Mouse (Mus musculus) stomach, postnatal 0 days (tissue): Measurements from ENCODE around the gene Steap2. TPM values are rescaled to one million over a fixed set of nuclear protein-coding genes. Genes with fewer than 3 reads are reported as not detected.

ENCODE experiments used
- ATAC-seq: fragments of 200-750 bp; cut with Nextera tagmentation; 2 replicates; pipeline ENCODE4 v1.8.0; 2017; ENCODE audit not compliant: low FRiP score, low TSS enrichment
- DNase-seq: peaks from one replicate; pipeline ENCODE4 v3.0.0-alpha.2; 2016; ENCODE audit warnings: low spot score
- H3K27ac ChIP-seq: fragments of 300-500 bp; sonication (generic); replicated peaks from 2 replicates; pipeline ENCODE4 v1.5.1; 2014; ENCODE audit warnings: mild to moderate bottlenecking, control low read depth
- H3K27me3 ChIP-seq: fragments of 300-500 bp; sonication (generic); 2 replicates; pipeline ENCODE4 v1.6.1; 2014; ENCODE audit warnings: low read length; ENCODE audit not compliant: control insufficient read depth, insufficient read depth
- H3K36me3 ChIP-seq: fragments of 300-500 bp; sonication (generic); 2 replicates; pipeline ENCODE4 v1.6.1; 2014; ENCODE audit warnings: low read length, mixed read lengths; ENCODE audit not compliant: control insufficient read depth, insufficient read depth
- H3K4me1 ChIP-seq: fragments of 300-500 bp; sonication (generic); replicated peaks from 2 replicates; pipeline ENCODE4 v1.6.1; 2014; ENCODE audit warnings: antibody characterized with exemption; ENCODE audit not compliant: control insufficient read depth, insufficient read depth
- H3K4me2 ChIP-seq: fragments of 300-500 bp; sonication (generic); replicated peaks from 2 replicates; pipeline ENCODE4 v1.6.1; 2014; ENCODE audit warnings: low read depth, mild to moderate bottlenecking, control low read depth, moderate library complexity
- H3K4me3 ChIP-seq: fragments of 300-500 bp; sonication (generic); 2 replicates; pipeline ENCODE4 v1.5.1; 2014; ENCODE audit warnings: low read depth, low read length, control low read depth
- H3K9ac ChIP-seq: fragments of 300-500 bp; sonication (generic); 2 replicates; pipeline ENCODE4 v1.6.1; 2014; ENCODE audit warnings: mild to moderate bottlenecking, low read length, control low read depth, mixed read lengths
- H3K9me3 ChIP-seq: fragments of 300-500 bp; sonication (generic); 2 replicates; pipeline ENCODE4 v1.6.1; 2016; ENCODE audit warnings: low read length; ENCODE audit not compliant: control insufficient read depth
- CTCF ChIP-seq: IDR thresholded peaks from 2 replicates; pipeline ENCODE4 v1.5.1; 2016; ENCODE audit warnings: antibody characterized with exemption, low read depth, mild to moderate bottlenecking, moderate library complexity
- EP300 ChIP-seq: optimal IDR thresholded peaks from 2 replicates; pipeline ENCODE3; 2016; ENCODE audit warnings: antibody characterized with exemption
- WGBS: fragments of 180-500 bp; shearing (Covaris S2); extraction: QIAGEN DNeasy Blood & Tissue Kit; methylation state at CpG from one replicate; pipeline ENCODE4 v1.1.7; 2014; 5-methylcytosine and 5-hydroxymethylcytosine counted together
- polyA plus RNA-seq: library from polyadenylated mRNA; unstranded; fragments of >200 nt; fragmentation: Nextera tagmentation; extraction: Ambion mirVana; gene quantifications from 2 replicates; pipeline ENCODE4 v1.2.1, GENCODE M21; 2015

The Steap2 gene
- polyA plus RNA-seq, 1 experiment from 2014 or later: 4.2 TPM

DNA sequence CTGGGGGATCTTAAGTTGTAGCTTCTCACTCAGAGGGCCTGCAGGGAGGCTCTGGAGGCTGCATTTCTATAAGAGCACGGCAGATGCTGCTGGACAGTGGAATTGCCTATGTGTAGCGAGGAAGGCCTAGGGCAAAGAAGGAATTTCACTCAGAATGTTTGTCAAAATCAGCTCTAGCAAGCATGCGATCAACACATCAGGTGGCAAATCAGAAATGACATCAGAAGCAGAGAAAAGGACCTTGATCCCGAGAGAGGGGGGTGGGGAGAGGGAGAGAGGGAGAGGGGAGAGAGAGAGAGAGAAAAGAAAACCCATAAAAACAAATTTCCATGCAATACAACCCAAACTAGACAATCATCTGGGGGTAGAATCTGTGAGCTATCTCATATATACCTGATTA, 11.1 kb downstream of the Steap2 start:
- Histone ChIP-seq H3K27ac (no peak overlapping the region), H3K4me1 (no peaks in the 10 kb centered on the region; the same call in 1 of the 2 replicates), H3K9ac (no peak overlapping the region), H3K27me3 (no peaks in the 10 kb centered on the region), H3K36me3 (no peaks in the 10 kb centered on the region), H3K4me2 (no peak overlapping the region), H3K4me3 (no peak overlapping the region), H3K9me3 (no peaks in the 10 kb centered on the region)
- 79% methylated on average over 4 of the region's 4 CpGs for WGBS
- ATAC-seq: no peak
- DNase-seq: no peak
- TF ChIP-seq EP300 (no peak), CTCF (no peak)

DNA sequence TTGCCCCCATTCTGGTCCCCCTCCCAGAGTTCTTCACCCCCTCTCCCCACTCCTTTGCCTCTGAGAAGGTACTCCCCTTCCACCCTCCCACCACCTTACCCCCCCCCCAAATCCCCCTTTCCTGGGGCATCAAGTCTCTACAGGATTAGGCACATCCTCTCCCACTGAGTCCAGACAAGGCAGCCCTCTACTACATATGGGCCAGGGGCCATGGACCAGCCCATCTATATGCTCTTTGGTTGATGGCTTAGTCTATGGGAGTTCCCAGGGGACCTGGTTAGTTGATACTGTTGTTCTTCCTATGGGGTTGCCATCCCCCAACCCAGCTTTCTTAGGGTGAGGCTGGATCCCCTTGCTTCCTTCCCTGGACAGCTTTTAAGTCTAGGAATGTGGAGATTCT, 14.9 kb downstream of the Steap2 start:
- no peak overlapping the region for H3K4me3 ChIP-seq
- no peaks in the 10 kb centered on the region for H3K27me3 ChIP-seq
- H3K36me3 ChIP-seq: peaks cover 3% of the 10 kb centered on the region; the same call in 1 of the 2 replicates
- H3K4me2 ChIP-seq: no peak overlapping the region
- no peak for DNase-seq
- no peak for ATAC-seq
- H3K9ac ChIP-seq: no peak overlapping the region
- TF ChIP-seq EP300: no peak
- TF ChIP-seq CTCF: no peak
- H3K27ac ChIP-seq: no peak overlapping the region
- H3K9me3 ChIP-seq: no peaks in the 10 kb centered on the region
- H3K4me1 ChIP-seq: no peaks in the 10 kb centered on the region

DNA sequence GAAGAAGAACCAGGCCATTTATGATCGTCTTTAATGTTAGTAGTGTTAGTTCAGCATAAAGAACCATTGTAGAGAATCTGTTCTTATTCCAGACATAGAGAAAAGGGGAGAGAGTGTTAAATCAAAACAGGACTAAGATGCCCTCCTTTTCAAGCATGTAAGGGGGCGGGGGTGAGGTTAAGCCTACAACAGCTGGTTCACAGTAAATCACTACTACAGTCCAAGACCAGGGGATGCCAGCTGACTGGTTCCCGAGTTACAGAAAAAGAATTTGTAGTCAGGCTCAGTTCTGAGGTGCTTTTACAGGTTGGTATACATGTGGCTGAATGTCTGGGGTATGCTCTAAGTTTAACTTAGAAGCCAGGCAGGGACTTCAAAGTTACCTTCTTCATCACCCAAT, 18.3 kb downstream of the Steap2 start:
- WGBS: 79% methylated on average over 3 of the region's 3 CpGs
- no peaks in the 10 kb centered on the region for H3K27me3 ChIP-seq
- no peak overlapping the region for H3K9ac ChIP-seq
- H3K4me1 ChIP-seq: no peaks in the 10 kb centered on the region
- no peaks in the 10 kb centered on the region for H3K9me3 ChIP-seq
- H3K36me3 ChIP-seq: peaks cover 3% of the 10 kb centered on the region; the same call in 1 of the 2 replicates
- no peak overlapping the region for H3K27ac ChIP-seq
- no peak overlapping the region for H3K4me3 ChIP-seq
- TF ChIP-seq CTCF (no peak), EP300 (no peak)
- H3K4me2 ChIP-seq: no peak overlapping the region
- ATAC-seq (no peak), DNase-seq (no peak)

DNA sequence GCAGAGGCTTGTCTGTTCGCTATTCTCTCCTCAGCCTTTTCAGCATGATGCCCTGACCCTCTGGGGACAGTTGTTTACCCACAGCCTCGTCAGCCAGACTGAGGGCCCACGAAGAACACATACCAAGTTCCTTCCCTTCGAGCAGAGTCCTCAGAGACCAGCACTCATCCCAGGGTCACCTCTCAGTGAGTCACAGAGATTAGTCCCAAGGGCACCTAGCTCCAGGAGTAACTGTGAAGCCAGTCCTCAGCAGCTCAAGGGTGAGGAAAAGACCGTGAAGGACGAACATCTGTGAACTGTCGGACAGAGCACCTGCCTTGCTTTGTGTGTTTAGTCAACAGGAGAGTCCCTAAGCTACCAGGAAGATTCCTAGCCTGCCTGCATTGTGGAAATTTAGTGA, 25.5 kb downstream of the Steap2 start:
- Histone ChIP-seq H3K4me3 (no peak overlapping the region), H3K27ac (no peak overlapping the region), H3K36me3 (no peaks in the 10 kb centered on the region), H3K9ac (no peak overlapping the region), H3K4me1 (no peaks in the 10 kb centered on the region), H3K9me3 (no peaks in the 10 kb centered on the region), H3K27me3 (no peaks in the 10 kb centered on the region), H3K4me2 (no peak overlapping the region)
- no peak for DNase-seq
- TF ChIP-seq EP300 (no peak), CTCF (no peak)
- WGBS: 55% methylated on average over 7 of the region's 7 CpGs
- ATAC-seq: no peak

DNA sequence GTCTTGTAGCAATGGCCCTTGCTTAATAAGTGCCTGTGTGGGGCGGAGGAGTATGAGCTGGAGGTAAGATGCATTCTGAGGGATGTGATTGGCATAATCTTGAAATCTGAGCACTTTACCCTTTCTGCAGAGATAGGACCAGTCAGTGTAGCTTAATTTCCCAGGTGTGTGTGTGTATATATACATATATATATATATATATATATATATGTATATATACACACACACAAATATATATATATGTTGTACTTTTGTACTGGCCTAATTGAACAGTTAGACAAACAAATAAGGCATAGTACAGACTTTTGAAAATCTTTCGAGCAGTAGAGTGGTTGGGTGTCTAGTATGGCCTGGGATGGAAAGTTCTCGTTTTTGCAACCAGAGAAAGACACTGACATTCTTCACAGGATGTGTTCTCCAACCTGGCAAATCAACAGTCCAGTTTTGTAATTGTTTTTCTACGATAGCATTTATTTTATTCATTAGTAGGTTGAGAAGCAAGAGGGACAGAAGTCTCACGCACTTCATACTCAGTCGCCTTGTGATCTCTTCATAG, 29.9 kb downstream of the Steap2 start:
- no peaks in the 10 kb centered on the region for H3K4me1 ChIP-seq
- 51% methylated on average over 6 of the region's 6 CpGs for WGBS
- H3K9ac ChIP-seq: peak overlapping the region; percentile 52; the same call in 1 of the 2 replicates
- H3K27me3 ChIP-seq: no peaks in the 10 kb centered on the region
- H3K9me3 ChIP-seq: no peaks in the 10 kb centered on the region
- no peak for DNase-seq
- no peaks in the 10 kb centered on the region for H3K36me3 ChIP-seq
- H3K4me2 ChIP-seq: peak overlapping the region; percentile 100
- ATAC-seq: no peak
- no peak overlapping the region for H3K27ac ChIP-seq
- TF ChIP-seq EP300: no peak
- TF ChIP-seq CTCF: no peak
- H3K4me3 ChIP-seq: peak overlapping the region; percentile 65

DNA sequence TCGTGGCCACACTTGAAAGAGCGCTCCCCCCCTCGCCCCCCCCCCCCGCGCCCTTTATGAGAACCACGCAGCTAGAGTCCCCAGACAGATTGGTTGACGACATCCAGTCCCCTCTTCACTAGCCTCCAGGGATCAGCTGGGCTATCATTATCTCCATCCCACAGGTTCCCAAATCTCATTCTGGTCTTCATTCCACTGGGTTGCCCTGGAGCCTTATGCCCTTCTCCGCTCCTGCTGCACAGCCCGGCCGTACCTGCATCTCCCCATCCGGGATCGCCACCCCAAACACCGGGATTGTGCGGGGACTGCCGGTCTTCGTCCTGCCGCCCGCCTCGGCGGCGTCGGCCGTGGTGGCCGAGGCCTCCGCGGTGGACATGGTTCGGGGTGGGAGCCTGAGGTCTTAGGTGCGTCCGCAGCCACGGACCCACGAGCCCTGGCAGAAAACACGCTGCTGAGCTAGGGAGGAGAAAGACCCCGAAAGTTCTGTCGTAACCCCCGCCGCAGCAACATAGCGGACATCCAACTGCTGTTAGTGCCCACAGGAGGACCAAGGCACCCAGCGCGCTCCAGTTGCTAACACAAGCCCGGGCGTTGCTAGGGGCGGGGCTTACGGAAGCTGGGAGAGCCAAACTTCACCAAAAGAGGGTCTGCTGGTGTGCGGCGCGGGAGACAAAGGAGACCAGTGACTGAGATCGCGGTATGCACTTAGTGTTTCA, 30.6 kb downstream of the Steap2 start, which contains the start of gene Cfap69:
Cfap69 (minus strand) TSS at position 585 of the 716 bp plus-strand sequence.
- under 1% methylated on average over 45 of the region's 48 CpGs for WGBS

More for the DNA sequence above, 30.6 kb downstream of the Steap2 start, which contains the start of gene Cfap69:
- H3K27ac ChIP-seq: no peak within 1 kb of the TSS; the same call in 1 of the 2 replicates
- TF ChIP-seq EP300 (no peak), CTCF (no peak)
- ATAC-seq (peak; percentile 80), DNase-seq (peak; percentile 81)
- no peaks in the 10 kb centered on the region for H3K4me1 ChIP-seq
- H3K4me3 ChIP-seq: peak within 1 kb of the TSS; percentile 65
- peak within 1 kb of the TSS; percentile 100 for H3K4me2 ChIP-seq
- H3K36me3 ChIP-seq: no peaks in the 10 kb centered on the region
- no peaks in the 10 kb centered on the region for H3K9me3 ChIP-seq
- no peaks in the 10 kb centered on the region for H3K27me3 ChIP-seq
- peak within 1 kb of the TSS; percentile 52 for H3K9ac ChIP-seq
